Mouse (Mus musculus) naive thymus-derived CD4-positive, alpha-beta T cell, adult 2 months (primary cell): Measurements from ENCODE around the gene Angpt4.

Source experiments
- DNase-seq: peaks from one replicate; pipeline ENCODE4 v3.0.0-alpha.2; 2011; ENCODE audit warnings: low read depth

Angpt4 gene

DNA sequence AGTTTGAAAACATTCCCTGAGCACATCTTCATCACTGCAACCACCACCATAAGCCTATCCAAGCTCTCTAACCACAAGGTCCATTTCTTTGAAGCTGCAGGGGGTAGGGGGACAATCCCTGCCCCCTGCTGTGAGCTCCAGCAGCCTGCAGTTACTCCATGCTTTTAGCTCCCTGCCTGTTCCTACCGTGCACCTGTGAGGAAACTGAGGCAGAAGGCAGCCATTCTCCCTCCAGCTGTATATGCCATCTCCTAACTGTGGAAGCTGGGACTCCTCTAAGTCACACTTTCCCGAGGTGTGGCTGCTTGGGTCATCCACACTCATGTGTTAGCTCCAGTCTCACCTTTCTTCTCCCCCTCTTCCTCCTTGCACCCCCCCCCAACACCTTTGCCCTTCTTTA, 4.1 kb downstream of the Angpt4 start:
- DNase-seq = no peak

DNA sequence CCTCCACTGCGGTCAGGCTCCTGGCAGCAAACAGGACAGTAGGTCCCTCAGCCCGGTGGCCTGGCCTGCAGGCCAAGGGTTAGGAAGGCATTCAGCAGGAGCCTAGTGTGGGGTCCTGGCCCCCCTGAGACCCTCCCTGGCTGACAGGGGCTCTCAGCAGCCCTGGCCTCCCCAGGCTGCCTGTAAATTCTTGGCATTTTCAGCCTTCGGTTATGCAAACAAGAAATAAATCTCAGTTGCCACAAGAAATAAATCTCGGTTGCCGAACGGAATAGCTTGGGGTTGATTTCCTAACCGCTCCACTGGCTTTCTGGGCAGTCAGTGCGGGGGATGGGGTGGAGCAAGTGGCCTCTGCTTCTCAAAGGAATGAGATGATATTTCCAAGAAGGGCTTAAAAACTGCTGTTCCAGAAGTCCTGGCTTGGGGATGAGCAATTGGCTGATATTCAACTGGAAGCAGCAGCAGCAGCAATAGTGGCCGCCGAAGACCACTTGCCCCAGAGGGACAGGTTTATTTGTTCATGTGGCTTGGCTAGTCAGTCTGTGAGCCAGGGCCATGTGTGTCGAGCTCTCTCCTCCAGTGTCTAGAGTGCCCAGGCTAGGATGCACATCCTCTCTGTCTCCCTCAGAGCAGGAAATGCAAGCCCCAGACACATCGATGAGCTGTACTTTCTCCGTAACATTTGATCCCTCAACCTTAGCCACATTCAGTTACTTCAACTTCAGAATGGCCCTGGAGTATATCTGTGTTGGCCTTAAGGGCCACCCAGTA, 5.2 kb downstream of the Angpt4 start:
- no peak for DNase-seq

DNA sequence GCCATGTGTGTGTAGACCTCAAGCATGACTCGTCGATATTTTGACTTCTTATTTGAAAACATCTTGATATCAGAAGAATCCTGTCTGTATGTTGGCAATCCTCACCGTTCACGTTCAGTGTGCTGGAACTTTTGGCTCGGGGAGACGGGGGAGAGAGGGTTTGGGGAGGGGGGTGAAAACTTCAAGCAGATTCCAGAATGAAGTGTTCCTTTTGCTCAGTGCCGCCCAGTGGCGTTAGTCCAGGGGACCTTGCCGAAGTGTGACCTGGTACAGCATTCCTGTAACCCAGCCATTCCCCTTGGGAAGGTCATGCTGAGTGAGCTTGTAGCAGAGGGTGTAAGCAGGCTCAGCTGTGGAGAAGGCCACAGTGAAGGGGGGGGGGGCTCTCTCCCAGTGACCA, 8.1 kb downstream of the Angpt4 start:
- DNase-seq = no peak

DNA sequence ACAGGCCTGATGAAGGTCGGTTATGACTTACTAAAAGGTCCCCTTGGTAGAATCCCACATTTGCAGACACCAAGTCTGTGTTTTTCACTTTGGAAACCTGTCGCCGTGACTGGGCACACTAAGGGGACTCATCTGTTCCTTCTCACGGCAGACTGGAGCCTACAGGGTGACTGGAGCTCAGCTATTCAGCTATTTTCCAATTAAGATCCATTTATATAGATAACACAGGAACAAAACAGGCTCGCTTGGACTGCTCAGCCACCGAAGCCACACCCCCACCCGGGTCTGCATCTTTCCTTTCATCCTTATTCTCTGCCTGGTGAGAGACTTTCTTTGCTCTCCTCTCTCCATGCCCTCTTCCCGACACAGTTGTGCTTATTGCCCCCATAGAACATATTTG, 10.1 kb downstream of the Angpt4 start:
- DNase-seq = no peak

DNA sequence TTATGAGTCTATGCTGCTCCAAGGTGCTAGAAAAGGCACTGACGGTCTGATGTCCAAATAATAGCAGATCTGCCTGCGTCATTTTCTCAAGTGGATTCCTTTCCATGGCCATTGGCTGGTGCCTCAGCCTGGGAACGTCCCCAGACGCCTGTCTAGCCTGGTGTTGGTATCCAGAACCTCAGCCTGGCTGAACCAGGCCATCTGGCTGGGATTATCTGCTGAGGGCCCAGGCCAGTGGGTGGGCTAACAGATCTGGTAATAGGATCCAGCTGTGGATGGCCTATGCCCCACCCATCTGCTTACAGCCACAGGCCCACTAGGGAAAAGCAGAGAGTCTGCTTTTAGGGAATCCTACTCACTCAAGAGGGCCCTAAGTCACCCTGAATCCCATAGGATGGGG, 10.6 kb downstream of the Angpt4 start:
- no peak for DNase-seq

DNA sequence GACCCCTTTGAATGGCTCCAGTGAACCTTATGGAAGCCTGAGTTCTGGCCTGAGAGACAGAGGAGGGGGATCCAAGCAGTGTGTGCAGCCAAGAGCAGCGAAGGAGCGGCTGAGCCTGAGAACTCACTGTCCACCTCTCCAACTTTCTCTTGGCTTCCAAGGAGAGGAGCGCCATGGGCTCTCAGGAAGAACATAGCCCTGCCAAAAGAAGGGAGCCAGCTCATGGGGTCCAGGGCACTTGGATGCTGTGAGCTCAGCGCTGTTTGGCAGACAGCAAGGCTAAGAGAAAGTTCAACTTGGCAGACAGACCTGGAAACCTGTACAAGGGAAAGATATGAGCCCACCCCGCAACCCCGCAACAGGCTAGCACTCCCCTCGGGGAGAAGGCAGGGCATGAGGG, 13.3 kb downstream of the Angpt4 start:
- DNase-seq = no peak

DNA sequence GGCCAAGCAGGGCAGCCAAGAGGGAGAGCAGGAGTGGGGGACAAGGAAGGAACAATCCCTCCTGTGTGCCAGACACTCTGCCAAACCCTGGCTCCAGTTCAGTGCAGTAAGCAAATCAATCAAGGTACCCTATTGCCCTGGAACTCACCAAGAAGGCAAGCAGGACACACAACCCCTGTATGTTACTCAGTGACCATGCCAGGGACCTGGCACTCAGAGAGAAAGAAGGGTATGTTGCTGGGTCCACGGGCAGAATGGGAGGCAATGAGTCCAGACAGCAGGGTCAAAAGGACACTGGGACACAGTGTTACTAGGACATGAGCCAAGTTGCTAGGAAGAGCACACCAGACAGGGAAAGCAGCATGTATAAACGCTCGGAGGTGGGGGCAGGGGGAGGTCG, 14.7 kb downstream of the Angpt4 start:
- DNase-seq = no peak

DNA sequence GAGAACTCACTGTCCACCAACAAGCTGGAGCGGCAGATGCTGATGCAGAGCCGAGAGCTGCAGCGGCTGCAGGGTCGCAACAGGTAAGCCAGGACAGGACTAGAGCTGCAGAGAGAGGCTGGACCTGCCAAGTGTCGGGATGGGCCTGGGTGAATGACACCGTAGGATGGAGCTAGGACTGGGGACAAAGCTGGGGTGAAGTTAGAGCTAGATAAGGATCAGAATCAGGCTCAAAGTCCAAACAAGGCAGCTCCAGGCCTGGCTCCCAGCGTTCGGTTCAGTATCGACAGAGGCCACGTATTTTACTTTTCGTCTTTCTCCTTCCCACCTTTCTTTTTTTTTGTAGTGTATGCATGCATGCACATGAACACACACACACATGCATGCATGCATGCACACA, 16.1 kb downstream of the Angpt4 start:
- no peak for DNase-seq

DNA sequence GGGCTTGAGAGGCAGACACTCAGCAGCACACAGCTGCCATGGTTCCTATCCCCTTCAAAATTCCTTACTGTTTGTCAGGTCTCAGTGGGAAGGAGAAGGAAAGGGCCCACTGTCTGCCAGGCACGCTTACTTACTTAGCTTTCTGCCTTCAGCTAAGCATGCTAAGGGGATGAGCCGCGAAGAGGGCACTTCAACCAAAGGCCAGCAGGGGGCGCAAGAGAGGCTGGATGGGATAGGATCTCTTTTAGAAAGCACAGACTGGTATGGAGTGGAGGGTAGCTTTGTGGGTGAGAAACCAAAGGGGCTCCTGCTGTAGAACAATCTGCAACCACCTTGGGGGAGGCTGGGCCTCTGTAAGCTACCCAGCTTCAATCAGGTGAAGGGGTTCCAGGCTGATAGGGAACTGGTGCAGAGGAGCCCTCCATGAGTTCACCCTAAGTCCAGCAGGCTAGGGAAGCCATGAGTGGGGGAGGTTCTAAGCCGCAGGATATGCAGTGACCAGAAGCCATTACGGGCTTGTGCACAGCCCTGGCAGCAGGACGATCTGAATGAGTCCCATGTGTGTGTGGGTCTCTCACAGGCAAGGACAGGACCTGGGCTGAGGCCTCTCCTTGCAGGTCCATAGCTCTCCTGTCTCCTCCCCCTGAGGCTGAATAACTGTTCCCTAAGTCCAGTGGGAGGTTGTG, 19.5 kb downstream of the Angpt4 start:
- peak; percentile 86 for DNase-seq

DNA sequence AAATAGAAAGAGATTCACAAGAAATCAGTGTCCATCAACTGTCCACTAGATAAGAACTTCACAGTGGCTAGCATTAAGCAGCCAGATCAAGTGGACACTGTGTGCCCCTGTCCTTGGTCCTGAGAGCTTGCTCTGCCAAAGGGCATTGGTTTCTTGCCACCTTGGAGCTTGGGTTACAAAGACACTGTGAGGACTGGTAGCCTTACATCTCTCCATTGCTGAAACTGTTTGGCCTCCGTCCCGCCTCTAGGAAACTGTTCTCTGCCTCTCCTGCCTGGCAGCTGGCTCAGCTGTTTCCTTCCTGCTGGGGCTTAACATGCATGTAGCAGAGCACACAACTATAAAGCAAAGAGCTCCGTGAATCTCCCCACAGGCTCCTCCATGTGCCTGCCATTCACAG, 26.9 kb downstream of the Angpt4 start:
- no peak for DNase-seq

DNA sequence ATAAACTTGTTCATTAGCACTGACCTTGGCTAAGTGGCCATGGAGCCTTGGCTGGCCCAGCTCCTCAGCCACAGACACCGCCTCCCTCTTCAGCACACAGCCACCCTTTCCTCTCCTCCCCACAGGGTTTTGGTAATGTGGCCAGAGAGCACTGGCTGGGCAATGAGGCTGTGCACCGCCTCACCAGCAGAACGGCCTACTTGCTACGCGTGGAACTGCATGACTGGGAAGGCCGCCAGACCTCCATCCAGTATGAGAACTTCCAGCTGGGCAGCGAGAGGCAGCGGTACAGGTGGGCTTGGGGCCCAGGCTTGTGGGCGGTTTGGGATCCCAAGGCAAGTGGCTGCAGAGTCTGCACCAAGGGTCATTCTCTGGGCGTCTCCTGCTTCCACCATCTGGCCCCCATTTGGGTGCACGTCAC, 27.8 kb downstream of the Angpt4 start:
- no peak for DNase-seq

DNA sequence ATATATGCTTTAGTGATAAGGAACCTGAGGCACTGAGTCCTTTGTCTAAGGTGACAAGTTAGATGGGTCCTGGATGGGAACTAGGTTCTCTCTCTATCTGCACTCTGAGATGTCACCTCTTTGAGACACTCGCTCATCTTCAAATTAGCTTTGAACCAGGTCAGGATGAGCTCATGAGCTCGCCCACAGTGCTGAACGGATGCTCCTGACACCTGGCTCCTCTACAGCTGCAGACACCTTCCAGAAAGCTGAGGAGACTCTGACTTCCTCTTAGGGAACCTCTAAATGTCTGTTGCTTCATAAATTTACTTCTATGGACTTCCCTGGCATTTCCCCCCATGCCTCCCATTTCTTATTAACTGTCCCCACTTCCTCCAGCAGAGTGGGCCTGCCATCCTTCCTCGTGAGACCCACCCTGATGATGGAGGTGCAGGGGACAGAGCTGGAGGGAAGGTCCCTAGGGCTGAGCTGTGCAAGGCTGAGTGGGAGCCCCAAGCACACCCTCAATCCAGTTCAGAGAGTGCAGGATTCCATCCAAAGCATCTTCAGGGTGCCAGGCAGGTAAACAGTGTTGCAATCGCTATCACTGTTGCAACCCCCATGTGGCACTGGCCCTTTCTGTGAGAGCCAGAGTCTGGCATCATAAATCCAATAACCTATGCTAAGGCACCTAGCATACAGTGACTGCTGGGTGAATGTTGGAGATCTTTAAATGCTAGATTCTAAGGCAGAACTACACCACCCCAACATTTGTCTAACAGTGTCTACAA, 28.8 kb downstream of the Angpt4 start:
- no peak for DNase-seq

DNA sequence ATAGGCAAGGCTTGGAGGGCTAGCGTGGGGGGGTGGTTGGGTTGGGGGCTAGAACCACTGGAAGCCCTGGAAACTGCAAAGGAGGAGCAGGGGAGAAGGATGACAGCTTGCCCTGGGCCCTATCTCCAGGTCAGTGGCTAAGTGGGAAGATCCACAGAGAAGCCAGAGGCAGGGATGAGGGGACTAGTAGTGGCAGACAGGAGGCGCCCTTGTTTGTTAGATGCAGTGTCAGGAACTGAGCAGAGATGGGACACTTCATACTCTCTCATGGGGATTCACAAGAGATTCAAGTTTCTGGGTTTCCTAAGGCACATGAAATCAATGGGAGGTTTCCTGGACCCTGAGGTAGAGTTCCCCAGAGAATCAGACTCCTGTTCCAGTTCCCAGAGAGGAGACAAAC, 30.3 kb downstream of the Angpt4 start:
- peak; percentile 43 for DNase-seq

DNA sequence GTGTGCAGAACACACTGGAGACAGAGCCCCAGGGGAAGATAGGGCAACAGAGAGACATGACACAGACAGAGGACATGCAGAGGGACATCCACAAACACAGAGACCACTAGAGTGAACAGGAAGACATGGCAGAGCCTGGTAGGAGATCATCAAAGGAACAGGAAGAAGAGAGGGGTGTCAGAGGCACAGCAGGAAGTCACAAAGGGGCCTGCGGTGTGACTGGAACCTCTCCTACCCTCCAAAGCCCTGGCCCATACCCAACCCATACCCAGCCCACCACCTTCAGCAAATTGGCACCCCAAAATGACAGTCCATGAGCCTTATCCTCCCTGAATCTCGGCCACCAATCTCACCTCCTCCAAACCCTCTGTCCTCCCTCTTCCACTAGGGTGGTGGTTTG, 33.1 kb downstream of the Angpt4 start:
- peak; percentile 51 for DNase-seq

DNA sequence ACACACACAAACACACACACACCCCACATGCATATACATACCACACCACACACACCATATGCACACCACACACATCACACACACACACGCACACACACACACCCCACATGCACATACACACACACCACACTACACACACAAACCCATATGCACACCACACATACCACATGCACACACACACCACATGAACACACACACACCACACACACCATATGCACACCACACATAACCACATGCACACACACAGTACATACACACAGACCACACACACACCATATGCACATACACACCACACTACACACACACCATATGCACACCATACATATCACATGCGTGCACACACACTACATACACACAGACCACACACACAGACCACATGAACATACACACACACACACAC, 36.6 kb downstream of the Angpt4 start:
- no peak for DNase-seq

DNA sequence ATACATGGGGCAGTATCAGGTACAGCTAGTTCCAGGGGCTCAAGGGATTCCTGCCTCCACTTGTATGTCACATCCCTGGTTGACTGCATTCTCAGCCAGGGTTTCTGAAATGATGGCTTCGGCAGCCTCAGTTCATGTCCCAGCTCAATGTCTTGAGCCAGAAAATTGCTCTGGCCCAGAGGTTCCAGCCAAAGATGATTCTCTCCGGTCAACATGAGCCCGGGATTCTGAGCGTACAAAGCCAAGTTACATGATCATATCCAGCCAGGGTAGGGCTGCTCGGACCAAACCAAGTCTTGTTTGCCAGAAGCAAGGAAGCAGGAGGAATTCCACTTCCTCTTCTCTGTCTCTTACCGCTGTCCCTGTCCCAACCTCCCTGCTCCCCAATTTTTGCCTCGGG, 37.3 kb downstream of the Angpt4 start:
- DNase-seq = no peak

DNA sequence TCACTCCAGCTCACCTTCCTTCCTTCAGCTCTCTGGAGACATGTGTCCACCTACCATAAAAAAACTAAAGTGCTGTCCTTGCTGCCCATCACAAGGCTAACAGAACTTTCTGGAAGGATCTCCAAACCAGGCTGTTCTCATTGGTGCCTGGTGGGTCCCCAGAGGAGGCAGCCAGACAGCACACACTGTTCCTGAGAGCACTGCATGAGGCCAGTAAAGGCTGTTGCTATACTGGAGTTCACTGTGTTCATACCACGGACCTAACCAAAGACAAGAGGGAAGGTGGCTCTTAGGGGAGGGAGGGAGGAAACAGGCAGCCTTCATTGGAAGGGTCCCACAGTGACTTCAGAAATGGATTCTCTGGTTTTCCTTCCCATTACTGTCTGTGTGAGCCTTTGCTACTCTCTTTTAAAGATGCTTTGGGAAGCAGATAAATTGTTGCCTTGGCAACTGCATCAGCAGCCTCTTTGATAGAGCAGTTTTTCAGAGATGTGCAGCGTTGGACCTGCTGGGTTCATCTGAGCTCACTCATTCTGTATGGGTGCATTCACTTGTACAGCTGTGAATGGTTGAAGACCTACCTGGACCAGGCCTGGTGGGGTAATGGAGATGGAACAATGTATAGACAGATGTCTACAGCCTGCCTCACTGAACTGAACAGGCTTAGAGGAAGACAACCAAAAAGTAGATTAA, 38.2 kb downstream of the Angpt4 start:
- no peak for DNase-seq

DNA sequence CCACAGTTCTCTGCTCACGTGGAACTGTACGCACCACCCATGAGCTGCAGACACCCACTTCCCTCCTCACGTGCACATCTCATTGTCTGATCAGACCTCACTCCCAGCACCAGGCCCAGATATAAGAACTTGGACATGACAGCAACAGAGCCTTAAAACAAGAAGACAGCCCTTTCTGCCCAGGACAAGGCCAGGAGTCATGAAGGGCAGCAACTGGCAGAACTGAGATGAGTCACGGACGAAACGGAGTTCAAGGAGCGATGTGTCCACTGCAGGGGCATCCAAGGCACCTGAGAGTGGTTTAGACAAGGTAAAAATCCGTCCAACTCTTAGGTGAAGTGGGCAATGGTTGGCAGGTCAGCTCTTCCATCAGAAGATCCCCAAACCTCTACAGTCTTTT, 42.7 kb downstream of the Angpt4 start:
- DNase-seq = no peak

DNA sequence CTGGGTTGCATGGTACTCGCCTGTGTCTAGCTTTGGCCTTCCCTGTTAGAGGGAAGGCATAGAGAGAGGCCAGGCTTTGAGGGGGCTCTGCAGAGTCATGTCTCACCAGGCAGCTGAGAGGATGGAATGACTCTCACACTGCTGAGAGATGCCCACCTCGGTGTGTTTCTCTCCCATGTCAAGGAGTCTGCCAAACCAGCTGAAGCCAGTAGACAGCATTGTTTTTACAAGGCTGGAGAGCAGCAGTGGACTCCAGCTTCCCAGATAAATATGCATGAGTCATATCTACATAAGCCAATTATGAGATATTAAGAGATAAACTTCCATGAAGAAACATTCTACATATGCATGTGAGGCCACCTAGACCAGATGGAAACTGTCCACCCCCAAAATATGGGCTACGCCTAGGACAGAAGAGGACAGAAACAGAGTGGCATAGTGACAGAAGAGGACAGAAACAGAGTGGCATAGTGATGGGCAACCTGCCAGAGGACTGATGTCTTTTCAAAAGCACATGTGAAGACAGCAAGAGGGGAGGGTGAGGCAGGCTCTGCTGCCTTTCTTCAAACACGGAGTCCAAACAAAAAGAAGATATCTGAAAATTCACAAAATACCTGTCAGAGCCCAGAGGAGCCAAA, 45.6 kb downstream of the Angpt4 start:
- DNase-seq = no peak

DNA sequence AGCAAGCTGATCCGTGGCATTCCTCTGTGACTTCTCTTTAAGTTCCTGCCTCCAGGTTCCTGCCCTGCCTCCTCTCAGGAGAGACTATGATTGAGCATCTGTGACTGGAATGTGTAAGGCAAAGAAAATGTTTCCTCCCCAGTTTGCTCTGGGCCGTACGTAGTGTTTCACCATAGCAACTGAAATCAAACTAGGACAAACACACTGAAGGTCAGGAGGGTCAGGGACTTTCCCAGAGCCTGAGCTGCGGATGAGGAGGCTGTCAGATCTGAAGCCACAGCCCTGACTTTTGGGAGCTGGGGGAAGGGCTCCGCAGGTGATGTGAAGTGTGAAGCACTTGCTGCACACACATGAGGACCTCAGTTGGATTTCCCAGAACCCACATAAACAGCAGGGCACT, 48.3 kb downstream of the Angpt4 start:
- DNase-seq = peak; percentile 65

DNA sequence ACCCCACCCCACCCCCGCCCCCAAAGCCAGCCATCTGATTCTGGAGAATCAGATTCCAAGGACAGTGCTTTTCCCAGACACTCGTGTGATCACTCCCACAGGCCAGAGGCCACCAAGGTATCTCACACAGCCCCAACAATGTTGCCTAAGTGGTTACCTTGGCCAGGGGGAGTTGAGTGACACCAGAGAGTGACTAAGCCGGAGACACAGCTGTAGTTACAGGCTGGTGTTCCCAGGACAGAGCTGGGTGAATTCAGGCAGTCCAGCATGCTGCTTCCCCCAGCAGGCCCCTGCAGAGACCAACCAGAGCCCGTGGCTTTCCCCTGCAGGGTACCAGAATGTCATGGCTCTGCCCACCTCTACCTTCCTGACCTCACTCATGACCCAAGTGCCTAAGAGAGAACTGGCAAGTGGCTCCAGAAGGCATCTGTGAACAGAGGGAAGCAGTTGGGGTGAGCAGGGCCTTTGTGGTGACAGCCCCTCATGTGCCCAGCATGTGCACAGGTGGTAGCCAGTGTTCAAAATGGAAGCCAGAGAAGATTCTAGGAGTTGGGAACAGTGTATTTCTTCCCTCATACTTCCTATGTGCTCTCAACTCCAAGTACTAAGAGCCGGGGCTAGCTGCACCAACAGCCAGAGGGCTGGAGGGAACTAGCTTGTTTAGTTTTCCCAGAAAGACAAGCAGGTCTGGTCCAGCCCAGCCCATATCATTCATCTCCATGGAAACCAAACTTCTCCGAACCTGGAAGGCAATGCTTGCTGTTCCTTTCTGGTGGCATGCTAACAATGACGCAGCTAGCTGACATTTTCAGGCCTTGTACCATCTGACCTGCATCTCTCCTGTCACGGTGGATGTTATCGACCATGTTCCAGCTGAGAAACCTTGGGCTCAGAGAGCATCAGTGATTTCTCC, 50.5 kb downstream of the Angpt4 start:
- DNase-seq = no peak
